Mouse (Mus musculus) neural tube, embryonic 14.5 days (tissue): Measurements from ENCODE around the gene Dnah7a. TPM values are rescaled to one million over a fixed set of nuclear protein-coding genes. Genes with fewer than 3 reads are reported as not detected.
"Not testable (repeated sequence)": the region's sequence is repeated elsewhere in the genome, so short reads cannot be mapped to it uniquely, and the experiment has no call there.

Source experiments
- ATAC-seq: fragments of 200-750 bp; cut with Nextera tagmentation; 2 replicates; pipeline ENCODE4 v1.8.0; 2017; ENCODE audit warnings: low read depth, mild to moderate bottlenecking, moderate TSS enrichment, moderate library complexity
- H3K27ac ChIP-seq: fragments of 300-500 bp; sonication (generic); 2 replicates; pipeline ENCODE4 v1.5.1; 2014; ENCODE audit warnings: low read depth, mild to moderate bottlenecking, control low read depth, low read length, moderate library complexity, mixed read lengths
- H3K27me3 ChIP-seq: fragments of 300-500 bp; sonication (generic); 2 replicates; pipeline ENCODE4 v1.6.1; 2014; ENCODE audit warnings: low read length; ENCODE audit not compliant: control insufficient read depth, insufficient read depth
- H3K36me3 ChIP-seq: fragments of 300-500 bp; sonication (generic); 2 replicates; pipeline ENCODE4 v1.6.1; 2014; ENCODE audit warnings: low read length, mixed read lengths; ENCODE audit not compliant: control insufficient read depth, insufficient read depth
- H3K4me1 ChIP-seq: fragments of 300-500 bp; sonication (generic); 2 replicates; pipeline ENCODE4 v1.6.1; 2014; ENCODE audit warnings: low read length; ENCODE audit not compliant: control insufficient read depth, insufficient read depth
- H3K4me2 ChIP-seq: fragments of 300-500 bp; sonication (generic); 2 replicates; pipeline ENCODE4 v1.6.1; 2014; ENCODE audit warnings: mild to moderate bottlenecking, low read depth, low read length, control low read depth
- H3K4me3 ChIP-seq: fragments of 300-500 bp; sonication (generic); 2 replicates; pipeline ENCODE4 v1.5.1; 2014; ENCODE audit warnings: low read depth, low read length, control low read depth, mixed read lengths
- H3K9ac ChIP-seq: fragments of 300-500 bp; sonication (generic); replicated peaks from 2 replicates; pipeline ENCODE4 v1.6.1; 2014; ENCODE audit warnings: low read depth, mild to moderate bottlenecking, control low read depth, low read length, mixed read lengths
- H3K9me3 ChIP-seq: fragments of 300-500 bp; sonication (generic); 2 replicates; pipeline ENCODE4 v1.6.1; 2016; ENCODE audit warnings: low read length; ENCODE audit not compliant: control insufficient read depth
- WGBS: fragments of 180-500 bp; shearing (Covaris S2); extraction: QIAGEN DNeasy Blood & Tissue Kit; methylation state at CpG from one replicate; pipeline ENCODE4 v1.1.7; 2014; 5-methylcytosine and 5-hydroxymethylcytosine counted together
- polyA plus RNA-seq: library from polyadenylated mRNA; unstranded; fragments of >200 nt; fragmentation: Nextera tagmentation; extraction: Ambion mirVana; gene quantifications from 2 replicates; pipeline ENCODE4 v1.2.1, GENCODE M21; 2014

Dnah7a gene
- polyA plus RNA-seq, 1 experiment from 2014 or later = 17.9 TPM

DNA sequence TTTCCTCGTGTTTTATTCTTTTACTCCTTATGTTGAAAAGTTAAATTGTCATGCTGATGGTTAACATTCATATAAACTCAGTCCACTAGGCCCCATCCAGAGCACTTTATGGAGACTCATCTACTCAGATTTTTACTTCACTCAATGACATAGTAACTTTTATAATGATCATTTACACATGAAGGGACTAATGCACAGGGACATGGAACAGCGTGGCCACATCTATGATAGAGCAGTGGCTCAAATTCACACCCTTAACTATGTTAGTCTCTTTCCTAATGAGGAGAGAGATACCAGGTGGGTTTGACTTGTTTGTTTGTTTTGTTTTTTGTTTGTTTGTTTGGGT, 239.3 kb downstream of the Dnah7a start:
- H3K4me3 ChIP-seq = no peak overlapping the region
- no peaks in the 10 kb centered on the region for H3K27me3 ChIP-seq
- no peaks in the 10 kb centered on the region for H3K9me3 ChIP-seq
- no peak overlapping the region for H3K4me2 ChIP-seq
- peak; percentile 29; the same call in 1 of the 2 replicates for ATAC-seq
- no peak overlapping the region for H3K9ac ChIP-seq
- no peak overlapping the region for H3K27ac ChIP-seq
- H3K4me1 ChIP-seq = no peaks in the 10 kb centered on the region
- WGBS = 70% methylated on average over 2 of the region's 2 CpGs
- no peaks in the 10 kb centered on the region for H3K36me3 ChIP-seq

DNA sequence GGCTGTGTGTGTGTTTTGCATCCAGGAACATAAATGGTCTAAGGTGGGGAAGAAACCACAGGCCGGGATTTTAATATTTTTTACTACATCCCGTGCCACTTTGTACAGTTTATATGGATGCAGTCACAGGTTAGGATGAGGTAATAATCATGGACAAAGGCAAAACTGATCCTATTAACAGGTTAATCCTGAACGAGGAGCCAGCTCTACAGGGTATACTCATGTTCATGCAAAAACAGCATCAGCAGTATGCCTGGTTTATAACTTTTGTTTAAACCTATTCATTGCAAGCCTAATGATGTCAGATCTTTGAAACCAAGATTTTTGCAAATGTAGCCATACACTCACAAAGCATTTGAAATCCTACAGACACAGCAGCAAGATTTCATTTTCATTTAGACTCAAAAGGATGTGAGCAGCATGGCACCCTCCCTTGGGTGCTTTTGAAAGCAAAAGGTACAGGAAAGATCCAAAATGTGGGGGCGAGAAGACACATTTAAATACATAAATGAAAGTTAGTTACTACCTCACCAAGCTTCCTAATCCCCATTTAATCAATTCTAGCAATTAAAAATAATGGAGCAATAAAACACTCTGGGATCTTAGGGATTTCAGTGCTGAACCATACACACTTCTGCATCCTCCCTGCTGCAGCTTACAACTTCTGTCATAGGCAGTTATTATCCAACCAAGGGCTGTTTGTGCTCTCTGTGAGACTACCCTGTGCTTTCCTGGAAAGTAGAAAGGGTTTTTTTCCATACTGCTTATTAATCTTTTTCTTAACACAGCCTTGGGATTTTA, 239.9 kb downstream of the Dnah7a start:
- peak; percentile 96 for ATAC-seq
- H3K27ac ChIP-seq, H3K4me1 ChIP-seq: not testable (repeated sequence)

DNA sequence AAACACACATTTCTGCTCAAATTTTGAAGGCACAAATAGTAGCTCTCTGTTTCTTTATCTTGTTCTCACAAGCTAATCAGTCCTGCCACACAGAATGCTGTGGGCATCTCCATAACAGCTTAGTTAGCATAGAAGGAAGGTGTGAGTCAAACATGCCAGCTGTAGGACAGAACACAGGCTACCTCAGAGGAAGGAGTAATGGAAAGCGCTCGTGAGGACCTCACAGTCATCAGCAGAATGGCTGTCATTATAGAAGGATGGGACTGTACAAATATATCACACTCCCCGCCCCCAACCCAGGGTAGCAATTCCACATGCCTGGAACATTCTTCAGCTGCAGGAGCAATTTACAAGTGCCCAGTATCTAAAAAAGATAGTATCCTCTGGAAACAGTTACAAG, 267.4 kb downstream of the Dnah7a start:
- H3K27ac ChIP-seq, H3K9me3 ChIP-seq, H3K4me3 ChIP-seq, H3K36me3 ChIP-seq, ATAC-seq, H3K9ac ChIP-seq, H3K4me2 ChIP-seq, H3K4me1 ChIP-seq, H3K27me3 ChIP-seq: not testable (repeated sequence)
- 87% methylated on average over 3 of the region's 3 CpGs for WGBS

More for the DNA sequence above, 239.9 kb downstream of the Dnah7a start:
- H3K27me3 ChIP-seq, H3K36me3 ChIP-seq, H3K4me2 ChIP-seq, H3K9ac ChIP-seq, H3K9me3 ChIP-seq, H3K4me3 ChIP-seq: not testable (repeated sequence)
- WGBS = 76% methylated on average over 4 of the region's 4 CpGs

DNA sequence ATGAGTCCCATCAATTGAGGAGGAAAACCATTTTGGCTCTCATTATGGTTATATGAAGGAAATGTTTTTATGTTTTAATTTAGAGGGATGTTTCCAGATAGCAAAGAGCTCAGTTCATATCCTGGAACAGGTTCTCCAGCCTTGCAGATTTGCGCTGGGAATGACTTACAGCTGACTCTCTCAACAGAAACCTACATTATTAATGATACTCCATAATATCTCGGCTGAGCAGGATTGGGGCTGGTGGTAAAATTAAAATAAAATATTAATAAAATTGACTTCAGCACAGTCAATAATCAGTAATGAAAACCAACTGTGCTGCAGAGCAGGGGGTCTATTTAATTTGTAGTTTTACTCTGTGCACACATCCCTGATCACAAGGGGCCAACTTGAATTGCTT, 274.2 kb downstream of the Dnah7a start:
- H3K4me2 ChIP-seq, H3K27ac ChIP-seq, H3K9me3 ChIP-seq, H3K4me1 ChIP-seq, H3K36me3 ChIP-seq, H3K4me3 ChIP-seq, H3K9ac ChIP-seq, H3K27me3 ChIP-seq: not testable (repeated sequence)
- peak; percentile 72; the same call in 1 of the 2 replicates for ATAC-seq
- WGBS = 62% methylated on average over 2 of the region's 2 CpGs

DNA sequence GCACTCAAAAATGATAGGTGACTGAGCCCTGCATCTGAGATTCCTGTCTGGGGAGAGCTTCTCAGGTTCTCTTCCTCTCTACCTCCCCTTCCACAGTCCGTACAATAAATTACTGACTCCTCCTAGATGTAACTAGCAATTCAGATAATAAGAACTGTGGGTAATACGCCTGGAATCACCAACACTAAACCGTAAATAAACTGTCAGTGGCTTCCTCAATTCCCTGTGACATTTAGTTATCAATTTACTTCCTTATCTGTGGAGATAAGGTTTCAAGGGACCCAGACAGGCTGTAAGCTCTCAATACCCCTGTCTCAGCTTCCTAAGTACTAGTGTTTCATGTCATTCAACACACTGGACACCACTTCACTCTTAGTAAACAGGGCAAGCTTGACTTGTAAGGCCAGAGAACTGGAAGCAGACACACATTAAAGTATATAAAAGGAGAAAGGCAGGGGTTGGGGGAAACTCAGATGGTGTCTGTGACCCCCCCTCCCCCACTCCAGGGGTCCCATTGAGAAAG, 300.7 kb downstream of the Dnah7a start:
- Histone ChIP-seq H3K4me1 (no peaks in the 10 kb centered on the region), H3K4me3 (no peak overlapping the region), H3K36me3 (no peaks in the 10 kb centered on the region), H3K4me2 (no peak overlapping the region), H3K27me3 (no peaks in the 10 kb centered on the region), H3K9ac (no peak overlapping the region), H3K9me3 (no peaks in the 10 kb centered on the region), H3K27ac (no peak overlapping the region)
- 68% methylated on average over 3 of the region's 3 CpGs for WGBS
- no peak for ATAC-seq

DNA sequence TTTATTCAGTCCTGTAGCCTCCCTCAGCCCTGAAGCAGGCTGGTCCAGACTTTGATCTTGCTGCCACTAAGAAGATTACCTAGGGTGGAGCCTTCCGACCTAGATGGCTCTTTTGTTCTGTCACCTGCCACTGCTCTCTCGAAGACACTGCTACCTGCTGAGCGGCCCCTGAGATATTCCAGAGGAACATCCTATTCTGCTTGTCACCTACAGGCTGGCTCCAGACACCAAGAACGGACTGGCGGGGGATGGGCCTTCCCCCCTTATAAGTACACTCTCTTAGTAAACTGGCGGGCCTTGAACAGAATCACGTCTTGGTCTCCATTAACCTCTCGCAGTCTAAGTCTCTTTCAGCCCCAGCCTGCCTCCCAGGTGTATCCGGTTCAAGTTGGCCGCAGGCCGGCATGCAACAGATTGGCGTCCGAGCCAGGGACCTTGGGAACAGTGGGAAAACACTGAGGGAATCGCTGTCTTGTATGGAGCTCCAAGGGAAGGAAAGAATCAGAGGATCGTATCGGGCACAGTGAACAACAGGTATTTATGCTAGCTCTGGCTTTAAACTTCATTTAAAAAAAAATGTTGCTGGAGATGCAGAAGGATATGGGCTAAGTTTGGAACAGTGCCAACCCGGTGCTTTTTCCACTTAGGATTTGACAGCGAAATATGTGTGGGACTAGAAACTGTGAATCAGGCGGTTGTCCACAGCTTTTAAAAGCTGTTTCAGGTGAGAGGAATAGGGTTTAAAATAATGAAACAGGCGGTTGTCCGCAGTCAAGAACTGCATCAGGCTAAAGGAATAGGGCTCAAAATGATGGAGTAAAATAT, 312.4 kb downstream of the Dnah7a start:
- H3K4me1 ChIP-seq, H3K4me3 ChIP-seq, H3K36me3 ChIP-seq, H3K27me3 ChIP-seq, H3K4me2 ChIP-seq, H3K27ac ChIP-seq, ATAC-seq, H3K9ac ChIP-seq, H3K9me3 ChIP-seq: not testable (repeated sequence)
- 39% methylated on average over 21 of the region's 21 CpGs for WGBS

DNA sequence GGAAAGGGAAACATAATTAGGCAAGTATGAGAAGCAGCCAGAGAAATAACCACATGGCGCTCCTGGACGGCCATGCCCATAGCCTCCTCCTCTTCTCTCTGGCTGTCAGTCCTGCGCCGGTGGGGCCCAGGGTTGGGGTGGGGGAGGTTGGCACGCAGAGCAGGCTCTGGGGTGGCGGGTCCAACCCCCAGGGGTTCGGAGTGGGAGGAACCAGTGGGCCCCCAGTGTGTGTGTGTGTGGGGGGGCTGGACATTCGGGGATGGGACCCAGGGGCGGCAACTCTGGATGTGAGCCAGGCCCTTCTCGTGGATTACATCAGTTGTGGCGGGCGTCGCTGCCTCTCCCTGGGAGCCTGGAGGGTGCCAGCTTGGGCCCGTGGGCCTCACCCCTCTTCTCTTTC, 317.8 kb downstream of the Dnah7a start:
- WGBS = 95% methylated on average over 10 of the region's 14 CpGs
- H3K36me3 ChIP-seq = no peaks in the 10 kb centered on the region
- no peaks in the 10 kb centered on the region for H3K27me3 ChIP-seq
- peak; percentile 56; the same call in 1 of the 2 replicates for ATAC-seq
- no peak overlapping the region for H3K4me2 ChIP-seq
- H3K9me3 ChIP-seq = no peaks in the 10 kb centered on the region
- no peak overlapping the region for H3K4me3 ChIP-seq
- H3K9ac ChIP-seq = no peak overlapping the region
- no peak overlapping the region for H3K27ac ChIP-seq
- H3K4me1 ChIP-seq = no peaks in the 10 kb centered on the region

DNA sequence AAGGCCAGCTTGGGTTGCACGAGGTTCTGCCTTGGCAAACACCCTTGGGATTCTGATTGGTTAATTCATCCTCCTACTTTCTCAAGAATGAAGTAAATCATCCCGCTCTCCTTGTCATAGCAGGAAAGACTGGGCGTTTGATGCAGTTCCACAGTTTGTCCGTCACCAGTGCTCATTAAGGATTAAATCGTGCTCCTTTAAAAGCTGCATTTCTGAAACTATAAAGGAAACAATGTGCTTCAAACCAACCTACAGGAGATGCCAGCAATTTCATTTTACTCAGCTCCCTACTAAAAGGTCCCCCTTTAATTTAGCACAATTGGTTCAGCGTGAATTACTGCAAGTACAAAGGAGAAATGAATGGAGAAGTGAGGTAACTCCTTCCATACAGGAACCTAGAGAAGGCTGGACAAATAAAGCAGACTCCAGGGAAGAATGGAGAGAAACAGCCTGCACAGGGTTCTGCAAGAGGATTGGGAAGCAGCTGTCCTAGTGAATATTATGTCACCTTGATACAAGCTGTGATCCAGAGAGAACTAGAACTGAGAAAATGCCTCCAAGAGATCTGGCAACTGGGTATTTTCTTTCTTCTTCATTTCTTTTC, 322.4 kb downstream of the Dnah7a start:
- H3K4me1 ChIP-seq = no peaks in the 10 kb centered on the region
- no peak overlapping the region for H3K4me3 ChIP-seq
- 78% methylated on average over 6 of the region's 6 CpGs for WGBS
- H3K9ac ChIP-seq = no peak overlapping the region
- no peaks in the 10 kb centered on the region for H3K27me3 ChIP-seq
- H3K36me3 ChIP-seq = no peaks in the 10 kb centered on the region
- no peak overlapping the region for H3K4me2 ChIP-seq
- no peak for ATAC-seq
- no peak overlapping the region for H3K27ac ChIP-seq
- no peaks in the 10 kb centered on the region for H3K9me3 ChIP-seq

DNA sequence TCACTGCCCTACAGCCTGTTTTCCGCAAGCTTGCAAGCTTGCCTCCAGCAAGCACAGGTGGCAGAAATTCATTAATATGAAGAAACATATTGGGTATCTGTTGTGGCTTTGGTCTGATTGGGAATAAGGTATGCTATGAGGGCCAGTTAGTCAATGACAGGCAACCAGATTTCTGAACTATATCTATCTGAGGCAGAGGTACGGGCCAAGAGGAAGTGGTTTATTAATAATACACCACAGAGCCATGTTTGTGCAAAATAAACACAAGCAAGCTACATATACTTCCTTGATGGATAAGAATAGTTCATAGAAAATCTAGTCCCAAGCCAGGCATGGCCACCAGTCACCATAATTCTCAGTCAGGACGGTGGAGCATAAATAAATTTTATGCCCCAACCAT, 328.9 kb downstream of the Dnah7a start:
- H3K4me3 ChIP-seq = no peak overlapping the region
- no peaks in the 10 kb centered on the region for H3K36me3 ChIP-seq
- H3K27me3 ChIP-seq = no peaks in the 10 kb centered on the region
- WGBS = 80% methylated on average over 3 of the region's 3 CpGs
- H3K9me3 ChIP-seq = no peaks in the 10 kb centered on the region
- ATAC-seq = no peak
- no peak overlapping the region for H3K4me2 ChIP-seq
- no peak overlapping the region for H3K27ac ChIP-seq
- H3K4me1 ChIP-seq = no peaks in the 10 kb centered on the region
- no peak overlapping the region for H3K9ac ChIP-seq
